Mouse (Mus musculus) layer of hippocampus, postnatal 36 days (tissue): ENCODE results near the gene Mrgpra3. TPM values are rescaled to one million over a fixed set of nuclear protein-coding genes. Genes with fewer than 3 reads are reported as not detected.

ENCODE experiments used
- DNase-seq, 2 experiments: peaks; one replicate each; pipeline ENCODE4 v3.0.0; 2022
- total RNA-seq, 2 experiments: library from RNA; stranded (reverse); gene quantifications; 2 replicates each; pipeline ENCODE4 v1.2.3; 2021

Mrgpra3 gene
- not detected for total RNA-seq

- no peak for DNase-seq
Measured at GRCm38 (mm10) chr7:47601272-47601671, at the start of gene Mrgpra3. Gene Mrgpra3, minus strand, starts transcription at chr7:47601372.

Other genes starting within 250 kb of the Mrgpra3 start
- gene Mrgpra1, start 247.1 kb downstream of the Mrgpra3 start, total RNA-seq: not detected
- not detected for gene Mrgpra2a, start 149.2 kb downstream of the Mrgpra3 start, total RNA-seq
- gene Mrgpra2b, start 72.5 kb downstream of the Mrgpra3 start, total RNA-seq: not detected